Mouse (Mus musculus) kidney, adult 2 months (tissue): ENCODE results near the gene Iqschfp. TPM values are rescaled to one million over a fixed set of nuclear protein-coding genes. Genes with fewer than 3 reads are reported as not detected.

Source experiments
- DNase-seq: peaks from one replicate; pipeline ENCODE4 v3.0.0; 2021
- H3K27ac ChIP-seq: fragments of 200-500 bp; 2 replicates; pipeline ENCODE4 v1.5.1; 2012; ENCODE audit warnings: low read depth, low read length, control low read depth, inconsistent platforms; ENCODE audit not compliant: insufficient read depth
- H3K27me3 ChIP-seq: fragments of 200-500 bp; replicated peaks from 2 replicates; pipeline ENCODE4 v1.6.1; 2012; ENCODE audit warnings: mild to moderate bottlenecking, moderate library complexity, low read length, inconsistent platforms; ENCODE audit not compliant: control insufficient read depth, insufficient read depth
- H3K36me3 ChIP-seq: fragments of 200-500 bp; 2 replicates; pipeline ENCODE4 v1.6.1; 2012; ENCODE audit warnings: mild to moderate bottlenecking, moderate library complexity, low read length, inconsistent platforms; ENCODE audit not compliant: control insufficient read depth, insufficient read depth
- H3K4me1 ChIP-seq: fragments of 200-500 bp; 2 replicates; pipeline ENCODE4 v1.6.1; 2011; ENCODE audit warnings: low read length; ENCODE audit not compliant: control insufficient read depth, insufficient read depth
- H3K4me3 ChIP-seq: fragments of 200-500 bp; 2 replicates; pipeline ENCODE4 v1.5.1; 2011; ENCODE audit warnings: mild to moderate bottlenecking, low read depth, low read length, control low read depth; ENCODE audit not compliant: insufficient read depth
- CTCF ChIP-seq: fragments of 200-500 bp; conservative IDR thresholded peaks from 2 replicates; pipeline ENCODE4 v1.5.1; 2011; ENCODE audit warnings: low read depth, mild to moderate bottlenecking, control low read depth, low read length, moderate library complexity, mixed read lengths; ENCODE audit not compliant: insufficient read depth, insufficient read length
- POLR2A ChIP-seq: fragments of 200-500 bp; IDR thresholded peaks from one replicate; pipeline ENCODE4 v1.6.1; 2011; ENCODE audit warnings: low read depth, low read length, control low read depth
- WGBS: fragments of 180-500 bp; shearing (Covaris S2); methylation state at CpG from one replicate; pipeline ENCODE4 v1.1.7; 2018; 5-methylcytosine and 5-hydroxymethylcytosine counted together
- polyA plus RNA-seq: library from polyadenylated mRNA; depleted of rRNA; stranded (reverse); fragments of >200 nt; gene quantifications from 2 replicates; pipeline ENCODE4 v1.2.3, GENCODE M21; 2012; rRNA removed

Iqschfp gene
- not detected in 2 replicates for polyA plus RNA-seq

DNA sequence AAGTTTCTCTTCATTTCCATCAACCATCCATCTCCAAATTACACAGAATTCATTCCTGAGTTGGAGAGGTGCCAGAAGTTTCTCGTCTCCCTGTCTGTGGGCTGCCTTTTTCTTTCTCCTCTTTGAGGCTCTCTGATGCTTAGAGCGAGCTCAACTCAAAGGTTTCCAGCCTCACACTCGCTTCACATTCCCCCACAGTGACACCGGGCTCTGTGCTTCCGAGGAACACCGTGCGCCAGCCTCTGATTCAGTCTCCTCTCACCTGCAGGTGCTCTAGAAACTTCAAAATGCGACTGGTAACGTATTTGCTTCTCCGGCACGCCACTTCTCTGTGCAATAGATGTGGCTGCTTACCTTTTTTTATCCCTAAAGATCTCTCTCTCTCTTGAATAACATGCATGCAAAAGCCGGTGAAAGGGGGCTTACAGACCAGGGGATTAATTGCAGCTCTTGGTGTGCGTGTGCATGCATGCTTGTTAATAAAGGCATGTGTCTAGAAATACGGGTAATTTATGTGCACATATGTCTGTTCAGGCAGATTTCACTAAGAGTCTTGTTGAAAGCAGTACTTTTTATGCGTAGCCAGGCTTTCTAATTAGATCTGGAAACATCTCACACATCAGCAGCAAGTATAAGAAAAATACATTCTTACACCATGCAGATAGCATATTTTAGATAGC, at the start of gene Iqschfp, which contains the start of gene Iqcj:
TSS of gene Iqschfp (plus strand) at position 207 of the 680 bp plus-strand sequence.
TSS of gene Iqcj (plus strand) at position 195 of the 680 bp plus-strand sequence.
- Histone ChIP-seq H3K27ac (no peak within 1 kb of the TSS), H3K4me3 (no peak within 1 kb of the TSS), H3K36me3 (no peaks in the 10 kb centered on the region), H3K27me3 (no peaks in the 10 kb centered on the region), H3K4me1 (no peaks in the 10 kb centered on the region)
- no peak for DNase-seq
- TF ChIP-seq POLR2A (no peak), CTCF (no peak)
- WGBS: 57% methylated on average over 15 of the region's 15 CpGs

DNA sequence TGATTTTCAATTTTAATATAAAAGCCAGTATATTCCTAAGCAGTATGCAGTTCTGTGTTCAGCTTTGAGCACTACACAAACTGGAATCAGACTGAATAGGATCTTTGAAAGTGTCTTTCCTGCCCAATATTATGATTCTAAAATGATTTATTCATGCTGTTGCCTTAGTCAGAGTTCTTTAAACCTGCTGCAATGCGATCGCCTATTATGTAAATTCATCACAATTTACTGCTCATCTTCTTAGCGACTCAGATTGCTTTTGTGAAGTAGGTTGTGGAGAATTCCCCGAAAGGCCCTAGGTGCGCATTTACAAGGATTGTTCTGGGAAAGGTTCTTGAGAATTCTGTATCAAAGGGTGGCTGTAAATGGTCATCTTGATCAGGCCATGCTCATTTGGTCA, 39.6 kb upstream of the Iqschfp start:
- WGBS: 84% methylated on average over 5 of the region's 5 CpGs
- Histone ChIP-seq H3K27me3 (no peaks in the 10 kb centered on the region), H3K4me1 (no peaks in the 10 kb centered on the region), H3K4me3 (no peak overlapping the region), H3K27ac (no peak overlapping the region), H3K36me3 (no peaks in the 10 kb centered on the region)
- TF ChIP-seq CTCF: no peak
- TF ChIP-seq POLR2A: no peak
- DNase-seq: no peak

GRCm38 (mm10) chr3:67861524-67861923, 30.5 kb upstream of the Iqschfp start:
- WGBS: 95% methylated on average over 3 of the region's 3 CpGs
- DNase-seq: no peak
- Histone ChIP-seq H3K36me3 (no peaks in the 10 kb centered on the region), H3K27me3 (no peaks in the 10 kb centered on the region), H3K4me1 (no peaks in the 10 kb centered on the region), H3K27ac (no peak overlapping the region), H3K4me3 (no peak overlapping the region)
- no peak for TF ChIP-seq POLR2A

DNA sequence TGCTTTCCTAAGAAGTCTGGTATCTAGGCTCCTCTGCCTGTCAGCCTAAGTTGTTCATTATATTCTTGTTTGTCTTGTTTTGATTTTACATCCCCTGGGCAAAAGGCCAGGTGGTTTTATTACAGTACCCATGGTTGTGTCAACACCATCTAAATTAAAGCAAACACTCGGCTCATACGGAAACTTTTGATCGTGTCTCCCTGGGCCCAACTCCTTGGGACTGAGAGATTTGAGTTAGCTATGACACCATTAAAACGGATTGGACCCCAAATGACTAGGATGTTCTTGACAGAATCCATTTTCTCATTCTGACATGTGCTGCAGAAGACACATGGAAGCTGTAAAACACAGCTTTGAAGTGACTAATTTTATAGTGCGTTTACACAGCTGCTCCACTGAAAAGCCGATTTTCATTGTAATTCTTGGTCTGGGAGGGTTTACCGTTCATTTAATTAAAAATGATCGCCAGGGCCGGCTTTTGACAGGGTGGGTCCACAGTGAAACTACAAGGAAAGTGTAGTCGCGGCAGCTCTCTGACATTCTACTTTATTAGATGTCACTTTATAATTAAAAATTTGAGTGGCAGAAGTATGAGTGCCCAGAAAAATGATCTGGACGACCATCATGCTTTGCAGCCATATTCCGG, 24.5 kb upstream of the Iqschfp start:
- Histone ChIP-seq H3K4me3 (no peak overlapping the region), H3K27ac (no peak overlapping the region), H3K4me1 (no peaks in the 10 kb centered on the region), H3K36me3 (no peaks in the 10 kb centered on the region), H3K27me3 (no peaks in the 10 kb centered on the region)
- 19% methylated on average over 13 of the region's 13 CpGs for WGBS
- DNase-seq: peak; percentile 5
- TF ChIP-seq CTCF: no peak
- no peak for TF ChIP-seq POLR2A

GRCm38 (mm10) chr3:67869424-67869823, 22.6 kb upstream of the Iqschfp start:
- no peaks in the 10 kb centered on the region for H3K4me1 ChIP-seq
- TF ChIP-seq POLR2A (no peak), CTCF (no peak)
- H3K36me3 ChIP-seq: no peaks in the 10 kb centered on the region
- 76% methylated on average over 1 of the region's 1 CpGs for WGBS
- no peak for DNase-seq
- H3K27me3 ChIP-seq: no peaks in the 10 kb centered on the region
- H3K27ac ChIP-seq: no peak overlapping the region
- H3K4me3 ChIP-seq: no peak overlapping the region

DNA sequence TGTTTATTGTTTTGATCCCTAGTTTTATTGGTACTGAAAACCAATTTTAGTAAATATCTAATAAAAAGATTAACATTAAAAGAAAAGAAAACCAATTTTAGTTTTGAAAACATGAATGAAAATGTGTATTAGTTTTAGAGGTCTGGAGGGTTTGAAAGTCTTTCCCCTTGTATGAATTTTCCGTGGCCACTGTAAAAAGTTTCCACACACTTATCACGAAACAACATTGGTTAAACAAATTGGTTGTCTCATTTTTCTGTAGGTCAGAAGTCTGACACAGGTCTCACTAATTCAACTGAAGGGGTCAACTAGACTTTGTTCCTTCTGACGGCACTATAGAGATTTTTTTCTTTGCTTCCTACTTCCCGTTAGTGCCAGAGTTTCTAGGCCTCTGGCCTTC, 14.8 kb upstream of the Iqschfp start:
- TF ChIP-seq POLR2A (no peak), CTCF (no peak)
- 35% methylated on average over 4 of the region's 4 CpGs for WGBS
- H3K27ac ChIP-seq: no peak overlapping the region
- H3K4me1 ChIP-seq: no peaks in the 10 kb centered on the region
- no peaks in the 10 kb centered on the region for H3K36me3 ChIP-seq
- no peak for DNase-seq
- H3K27me3 ChIP-seq: no peaks in the 10 kb centered on the region
- H3K4me3 ChIP-seq: no peak overlapping the region

GRCm38 (mm10) chr3:67884335-67884734, 7.7 kb upstream of the Iqschfp start:
- DNase-seq: no peak
- TF ChIP-seq POLR2A (no peak), CTCF (no peak)
- H3K36me3 ChIP-seq: no peaks in the 10 kb centered on the region
- H3K27me3 ChIP-seq: no peaks in the 10 kb centered on the region
- H3K4me3 ChIP-seq: no peak overlapping the region
- H3K4me1 ChIP-seq: no peaks in the 10 kb centered on the region
- WGBS: 47% methylated on average over 3 of the region's 3 CpGs
- H3K27ac ChIP-seq: no peak overlapping the region
